Mouse (Mus musculus) lung, postnatal 0 days (tissue): ENCODE results near the gene Ankrd52.

Experiments used
- CTCF ChIP-seq: IDR thresholded peaks from 2 replicates; pipeline ENCODE4 v1.5.1; 2016; ENCODE audit warnings: antibody characterized with exemption, mild to moderate bottlenecking
- EP300 ChIP-seq: IDR thresholded peaks from 2 replicates; pipeline ENCODE4 v1.6.1; 2016; ENCODE audit warnings: antibody characterized with exemption, mild to moderate bottlenecking, control low read depth

GRCm38 (mm10) chr10:128372142-128372541 lies 4.8 kb upstream of the Ankrd52 start:
- TF ChIP-seq CTCF: peak; percentile 34
- no peak for TF ChIP-seq EP300
